Mouse (Mus musculus) spleen, adult 12 weeks (tissue): ENCODE data around the gene Rhno1.
"Not testable (repeated sequence)": the region's sequence is repeated elsewhere in the genome, so short reads cannot be mapped to it uniquely, and the experiment has no call there.

ENCODE experiments used
- DNase-seq: peaks from one replicate; pipeline ENCODE4 v3.0.0; 2022; ENCODE audit warnings: low spot score

Gene Rhno1

DNA sequence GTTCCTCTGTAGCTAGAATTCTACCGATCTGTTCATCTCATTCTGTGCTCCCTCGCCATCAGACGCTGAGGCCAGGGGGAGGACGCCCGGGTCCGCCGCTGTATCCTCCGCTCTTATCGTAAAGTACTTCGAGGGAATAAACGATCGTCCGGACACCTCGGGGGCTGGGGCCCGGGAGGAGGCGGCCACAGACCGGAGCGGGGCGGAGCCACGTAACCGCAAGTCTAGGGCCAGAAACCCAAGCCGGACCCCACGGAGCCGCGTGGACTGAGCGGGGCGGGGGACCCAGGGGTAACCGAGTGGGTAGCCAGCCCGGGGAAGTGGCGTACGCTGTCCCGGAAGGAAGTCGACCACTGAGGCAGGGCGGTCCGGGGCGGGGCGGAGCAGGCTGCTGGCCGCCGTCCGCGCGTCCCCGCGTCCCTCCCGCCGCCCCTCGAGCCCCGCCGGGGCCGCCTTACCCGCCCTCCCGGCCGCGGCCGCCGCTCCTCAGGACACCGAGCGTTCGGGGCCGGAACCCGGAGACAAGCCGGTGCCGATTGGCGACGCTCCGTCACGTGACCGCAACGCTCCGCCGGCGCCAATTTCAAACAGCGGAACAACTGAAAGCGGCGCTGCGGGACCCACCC lies at the start of gene Rhno1, which contains the start of gene Foxm1:
Gene Rhno1 (minus strand): TSS at position 531 of the 626 bp plus-strand sequence.
Gene Foxm1 (plus strand): TSS at position 587 of the 626 bp plus-strand sequence.
- DNase-seq, result peak; percentile 76

DNA sequence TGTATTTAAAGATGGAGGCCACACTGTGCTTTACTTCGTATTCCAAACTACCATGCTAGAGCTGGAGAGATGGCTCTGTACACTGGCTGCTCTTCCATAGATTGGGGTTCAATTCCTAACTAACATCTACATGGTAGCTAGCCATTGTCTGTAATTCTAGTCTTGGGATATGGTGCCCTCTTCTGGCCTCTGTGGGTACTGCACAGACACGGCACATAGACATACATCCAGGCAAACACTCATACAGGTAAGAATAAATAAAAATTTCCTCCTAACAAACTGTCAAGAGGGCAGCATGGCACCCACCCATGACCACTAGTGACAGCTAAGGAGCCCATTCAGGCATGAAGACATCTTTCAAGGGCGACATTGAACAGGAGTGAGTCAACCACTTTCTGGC lies 48.4 kb upstream of the Rhno1 start:
- DNase-seq, result peak; percentile 65

DNA sequence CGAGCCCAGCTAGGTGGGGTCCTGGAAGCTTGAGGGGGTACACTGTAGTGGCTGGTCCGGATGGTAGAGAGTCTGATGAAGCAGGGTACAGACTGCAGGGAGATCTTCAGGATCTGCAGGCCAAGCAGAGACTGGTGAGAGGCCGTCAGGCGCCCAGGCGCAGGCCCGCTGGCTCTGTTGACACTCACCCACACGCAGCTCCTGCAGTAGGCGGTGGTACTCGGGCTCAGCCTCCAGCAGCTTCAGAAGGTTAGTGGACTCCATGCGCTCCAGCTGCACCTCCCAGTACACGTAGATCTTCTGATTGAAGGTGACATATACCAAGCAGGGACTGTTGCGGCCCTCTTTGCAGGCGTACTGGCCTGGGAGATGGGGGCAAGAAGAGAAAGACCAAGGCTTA lies 47.6 kb upstream of the Rhno1 start:
- DNase-seq, result no peak

- no peak for DNase-seq
Measured at GRCm38 (mm10) chr6:128408544-128409125, 45.9 kb upstream of the Rhno1 start.

DNA sequence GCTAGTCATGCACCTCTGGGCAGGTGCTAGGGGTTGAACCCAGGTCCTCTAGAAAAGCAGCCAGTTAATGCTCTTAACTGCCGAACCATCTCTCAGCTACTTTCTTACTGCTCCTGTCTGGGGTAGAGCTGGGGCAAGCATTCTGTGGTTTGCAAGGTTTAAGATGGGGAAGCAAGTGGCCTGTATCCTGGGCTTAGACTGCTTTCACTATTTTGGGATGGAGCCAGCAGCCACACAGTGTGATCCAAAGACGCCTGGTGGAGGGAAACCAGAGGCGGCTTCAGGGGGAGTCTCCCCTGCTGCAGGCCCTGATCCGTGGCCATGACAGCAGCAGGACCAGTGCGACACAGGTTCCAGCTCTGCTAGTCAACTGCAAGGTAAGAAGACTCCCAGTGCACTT lies 42.0 kb upstream of the Rhno1 start:
- no peak for DNase-seq

- no peak for DNase-seq
Measured at GRCm38 (mm10) chr6:128399421-128400185, 36.9 kb upstream of the Rhno1 start.

GRCm38 (mm10) chr6:128398996-128399395 lies 36.3 kb upstream of the Rhno1 start, which contains the start of gene Nrip2:
TSS of gene Nrip2 (plus strand) at chr6:128399296.
- no peak for DNase-seq

- DNase-seq, result no peak
Measured at GRCm38 (mm10) chr6:128397574-128398261, 35.0 kb upstream of the Rhno1 start.

DNA sequence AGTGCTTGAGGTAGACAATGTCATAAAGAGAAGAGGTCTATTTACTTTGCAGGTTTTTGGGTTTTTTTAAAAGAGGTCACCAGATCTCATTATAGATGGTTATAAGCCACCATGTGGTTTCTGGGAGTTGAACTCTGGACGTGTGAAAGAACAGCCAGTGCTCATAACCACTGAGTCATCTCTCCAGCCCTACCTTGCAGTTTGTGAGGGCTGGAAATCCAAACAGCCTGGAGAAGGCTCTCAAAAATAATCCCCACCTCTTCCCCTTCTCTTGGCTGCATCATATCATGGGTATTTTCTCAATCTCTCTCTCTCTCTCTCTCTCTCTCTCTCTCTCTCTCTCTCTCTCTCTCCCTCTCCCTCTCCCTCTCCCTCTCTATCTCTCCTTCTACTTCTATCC lies 28.0 kb upstream of the Rhno1 start:
- DNase-seq, result no peak

GRCm38 (mm10) chr6:128389185-128389584 lies 26.5 kb upstream of the Rhno1 start:
- no peak for DNase-seq

DNA sequence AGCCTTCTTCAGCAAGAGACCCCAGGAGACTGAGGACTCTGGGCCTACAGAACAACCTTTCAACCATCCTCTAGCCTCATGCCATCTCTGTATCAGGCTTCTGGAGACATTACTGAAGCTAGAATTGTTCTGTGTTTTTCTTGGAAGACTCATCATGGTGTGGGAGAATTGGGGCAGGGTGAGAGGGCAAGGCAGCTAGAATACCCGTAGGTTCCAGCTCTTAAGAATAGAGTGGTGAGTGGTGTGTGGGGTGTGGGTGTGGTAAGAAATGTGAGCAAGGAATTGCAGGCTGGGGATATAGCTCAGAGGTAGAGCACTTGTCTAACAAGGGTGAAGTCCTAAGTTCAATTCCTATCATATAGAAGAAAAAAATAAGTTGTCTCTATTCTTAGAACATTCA lies 22.3 kb upstream of the Rhno1 start:
- DNase-seq, result no peak

GRCm38 (mm10) chr6:128383752-128384151 lies 21.0 kb upstream of the Rhno1 start:
- peak; percentile 18 for DNase-seq

DNA sequence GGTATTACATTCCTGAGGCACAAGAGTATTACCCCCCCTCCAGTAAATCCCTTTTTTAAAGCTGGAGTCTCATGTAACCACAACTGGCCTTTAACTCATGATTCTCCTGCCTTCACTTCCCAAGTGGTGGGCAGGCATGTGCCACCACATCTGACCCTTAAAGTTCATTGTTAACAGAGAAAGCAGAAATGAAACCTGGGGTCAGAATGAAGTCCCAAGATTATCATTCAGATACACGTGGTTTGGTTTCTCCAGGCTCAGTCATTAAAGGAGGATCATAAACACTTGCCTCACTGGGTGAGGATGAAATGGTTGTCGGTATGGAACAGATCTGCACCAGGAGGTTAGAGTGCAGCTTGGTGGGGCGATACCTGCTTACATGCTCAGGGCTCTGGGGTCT lies 18.5 kb upstream of the Rhno1 start:
- DNase-seq, result no peak

- not testable (repeated sequence) for DNase-seq
Measured at GRCm38 (mm10) chr6:128380594-128381167, 18.0 kb upstream of the Rhno1 start.

- DNase-seq, result no peak
Measured at GRCm38 (mm10) chr6:128379636-128380035, 16.9 kb upstream of the Rhno1 start.

DNA sequence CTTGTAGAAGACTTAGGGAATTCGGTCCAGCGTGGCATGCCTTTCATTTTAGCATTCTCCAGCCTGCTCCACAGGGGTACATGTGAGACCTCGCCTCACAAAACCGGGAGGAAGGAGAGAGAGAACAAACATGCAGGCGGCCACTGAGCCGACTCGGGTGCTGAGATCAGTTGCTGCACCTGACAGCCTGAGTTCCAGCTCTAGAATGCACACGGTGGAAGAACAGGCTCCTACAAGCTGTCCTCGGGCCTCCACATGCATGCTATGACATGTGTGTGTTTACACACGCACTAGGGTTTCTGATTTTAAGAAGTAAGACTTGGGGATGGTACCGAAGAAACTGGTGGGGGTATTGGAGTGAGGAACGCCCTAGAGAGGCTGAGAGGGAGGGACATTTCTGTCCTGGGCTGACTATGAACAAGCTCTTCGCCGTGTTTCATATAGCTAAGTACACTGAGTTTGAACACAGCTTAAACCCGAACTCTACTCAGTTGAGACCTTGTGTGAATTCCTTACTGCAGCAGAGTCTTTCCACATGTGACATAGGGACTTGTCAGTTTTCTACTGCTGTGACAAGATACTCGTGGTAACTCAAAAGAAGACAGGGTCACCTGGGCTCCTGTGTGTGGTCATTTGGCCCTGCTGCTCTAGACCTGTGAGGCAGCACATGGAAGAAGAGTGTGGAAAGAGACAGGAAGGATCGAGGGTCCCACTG lies 13.8 kb upstream of the Rhno1 start:
- no peak for DNase-seq

DNA sequence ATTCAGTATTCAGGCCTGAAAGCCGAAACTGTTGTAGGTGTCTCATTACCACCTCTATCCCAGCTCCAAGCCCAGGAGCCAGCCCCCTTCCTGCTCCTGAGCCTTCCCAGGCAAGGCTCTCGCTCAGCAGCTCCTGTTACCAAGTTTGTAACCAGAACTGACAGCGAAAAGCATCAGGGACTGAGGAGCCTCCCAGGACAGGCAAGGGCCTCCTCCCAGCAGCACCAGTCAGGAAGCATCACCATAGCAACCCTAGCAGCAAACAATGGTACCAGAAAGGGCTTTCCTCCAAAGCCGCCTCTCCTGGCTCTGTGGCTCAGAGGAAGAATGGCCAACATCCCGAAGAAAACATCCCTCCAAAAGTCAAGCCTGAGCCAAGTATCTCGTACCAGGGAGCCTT lies 12.5 kb upstream of the Rhno1 start, which contains the start of the genes Tex52 and Gm44596:
Gene Tex52 (plus strand): TSS at position 265 of the 400 bp plus-strand sequence.
Gene Gm44596 (plus strand): TSS at position 312 of the 400 bp plus-strand sequence.
- DNase-seq, result no peak

- no peak for DNase-seq
Measured at GRCm38 (mm10) chr6:128370040-128370439, 7.3 kb upstream of the Rhno1 start.

- no peak for DNase-seq
Measured at GRCm38 (mm10) chr6:128366466-128366865, 3.8 kb upstream of the Rhno1 start.

DNA sequence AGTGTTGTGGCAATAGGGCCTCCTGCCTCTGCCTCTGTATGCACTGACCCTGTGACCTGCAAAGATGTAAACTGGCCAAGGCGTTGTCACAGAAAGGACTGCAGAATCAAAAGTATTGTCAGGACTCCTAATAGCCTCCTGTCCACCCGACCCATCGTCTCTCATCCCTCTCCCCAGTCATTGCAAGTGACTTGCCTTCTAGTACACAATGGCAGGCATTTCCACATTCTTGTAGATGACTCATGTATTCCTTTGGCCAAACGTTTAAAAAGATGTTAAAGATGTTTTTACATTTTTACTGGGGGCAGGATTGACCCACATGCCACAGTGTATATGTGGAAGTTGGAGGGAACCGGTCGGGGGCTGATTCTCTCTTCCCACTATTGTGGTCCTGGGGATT lies 2.0 kb upstream of the Rhno1 start:
- DNase-seq, result no peak
